Mouse (Mus musculus): ENCODE data around the gene Prdm5.

DNA sequence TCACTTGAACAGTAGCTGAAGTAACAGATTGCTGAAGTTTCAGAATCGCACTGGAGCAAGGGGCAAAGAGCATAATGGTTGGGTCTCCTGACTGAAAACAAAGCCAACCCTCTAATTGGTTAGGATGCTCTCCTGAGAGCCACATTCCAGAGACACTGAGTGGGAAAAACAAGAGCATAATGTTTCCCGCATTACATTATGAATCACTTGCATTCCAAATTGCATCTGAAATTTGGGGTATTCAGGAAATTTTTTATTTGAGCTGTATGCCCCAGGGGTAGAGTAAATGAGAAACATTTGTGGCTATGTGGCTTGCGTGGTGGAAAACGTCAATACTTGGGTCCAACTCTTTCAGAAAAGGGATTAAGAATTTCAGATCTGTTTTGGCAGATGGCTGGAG, 55.2 kb downstream of the Prdm5 start:
- no peak for TF ChIP-seq CTCF (conservative IDR thresholded peaks at IDR 0.05; ENCODE audit: low read length)
- no peak for TF ChIP-seq POU5F1 (IDR thresholded peaks at IDR 0.05; ENCODE audit: borderline replicate concordance, low read length)
